Mouse (Mus musculus) lung, embryonic 16.5 days (tissue): ENCODE data around the gene Mblac2. TPM values are rescaled to one million over a fixed set of nuclear protein-coding genes. Genes with fewer than 3 reads are reported as not detected.

Source experiments
- ATAC-seq: fragments of 200-750 bp; cut with Nextera tagmentation; 2 replicates; pipeline ENCODE4 v1.8.0; 2017; ENCODE audit warnings: low read depth, mild to moderate bottlenecking, moderate library complexity
- H3K27ac ChIP-seq: fragments of 300-500 bp; sonication (generic); 2 replicates; pipeline ENCODE4 v1.5.1; 2014; ENCODE audit warnings: mild to moderate bottlenecking, control low read depth, low read length
- H3K27me3 ChIP-seq: fragments of 300-500 bp; sonication (generic); 2 replicates; pipeline ENCODE4 v1.6.1; 2014; ENCODE audit warnings: low read depth, low read length, mixed read lengths; ENCODE audit not compliant: control insufficient read depth, insufficient read depth
- H3K36me3 ChIP-seq: fragments of 300-500 bp; sonication (generic); 2 replicates; pipeline ENCODE4 v1.6.1; 2014; ENCODE audit warnings: low read length; ENCODE audit not compliant: control insufficient read depth, insufficient read depth
- H3K4me1 ChIP-seq: fragments of 300-500 bp; sonication (generic); replicated peaks from 2 replicates; pipeline ENCODE4 v1.6.1; 2014; ENCODE audit warnings: low read length, mixed read lengths; ENCODE audit not compliant: control insufficient read depth, insufficient read depth
- H3K4me2 ChIP-seq: fragments of 300-500 bp; sonication (generic); 2 replicates; pipeline ENCODE4 v1.6.1; 2014; ENCODE audit warnings: low read depth, low read length, control low read depth
- H3K4me3 ChIP-seq: fragments of 300-500 bp; sonication (generic); 2 replicates; pipeline ENCODE4 v1.5.1; 2014; ENCODE audit warnings: mild to moderate bottlenecking, low read length, control low read depth
- H3K9ac ChIP-seq: fragments of 300-500 bp; sonication (generic); 2 replicates; pipeline ENCODE4 v1.6.1; 2014; ENCODE audit warnings: low read length, control low read depth
- H3K9me3 ChIP-seq: fragments of 300-500 bp; sonication (generic); 2 replicates; pipeline ENCODE4 v1.6.1; 2016; ENCODE audit warnings: low read length; ENCODE audit not compliant: control insufficient read depth
- whole genome bisulfite sequencing: fragments of 180-500 bp; shearing (Covaris S2); extraction: QIAGEN DNeasy Blood & Tissue Kit; methylation state at CpG from one replicate; pipeline ENCODE4 v1.1.7; 2014; 5-methylcytosine and 5-hydroxymethylcytosine counted together
- polyA plus RNA-seq: library from polyadenylated mRNA; unstranded; fragments of >200 nt; fragmentation: Nextera tagmentation; extraction: Ambion mirVana; gene quantifications from 2 replicates; pipeline ENCODE4 v1.2.1, GENCODE M21; 2015

Mblac2 gene
- 6.3 and 6.6 TPM in 2 replicates for polyA plus RNA-seq

- Histone ChIP-seq H3K9ac (peak within 1 kb of the TSS; percentile 71), H3K36me3 (no peaks in the 10 kb centered on the region), H3K4me3 (peak within 1 kb of the TSS; percentile 76), H3K4me1 (peaks cover 14% of the 10 kb centered on the region; the same call in 1 of the 2 replicates), H3K27ac (peak within 1 kb of the TSS; percentile 88), H3K4me2 (peak within 1 kb of the TSS; percentile 100), H3K9me3 (no peaks in the 10 kb centered on the region), H3K27me3 (no peaks in the 10 kb centered on the region)
- ATAC-seq: peak; percentile 97
- 0% methylated on average over 58 of the region's 61 CpGs for WGBS
Measured at GRCm38 (mm10) chr13:81710775-81711545, at the start of gene Mblac2, which contains the start of gene Polr3g. Mblac2 (plus strand) TSS chr13:81711341. Polr3g (minus strand) TSS chr13:81711013.

- H3K4me1 ChIP-seq: peaks cover 6% of the 10 kb centered on the region
- H3K4me3 ChIP-seq: no peak overlapping the region
- no peak for ATAC-seq
- peaks cover 19% of the 10 kb centered on the region for H3K36me3 ChIP-seq
- WGBS: 74% methylated on average over 12 of the region's 12 CpGs
- no peak overlapping the region for H3K9ac ChIP-seq
- H3K27me3 ChIP-seq: no peaks in the 10 kb centered on the region
- H3K4me2 ChIP-seq: no peak overlapping the region
- H3K9me3 ChIP-seq: no peaks in the 10 kb centered on the region
- H3K27ac ChIP-seq: no peak overlapping the region
Measured at GRCm38 (mm10) chr13:81663566-81664330, 47.4 kb upstream of the Mblac2 start.

GRCm38 (mm10) chr13:81664331-81664698, 46.8 kb upstream of the Mblac2 start:
- H3K36me3 ChIP-seq: peaks cover 20% of the 10 kb centered on the region
- no peak for ATAC-seq

GRCm38 (mm10) chr13:81667713-81668112, 43.4 kb upstream of the Mblac2 start:
- 86% methylated on average over 5 of the region's 5 CpGs for WGBS
- Histone ChIP-seq H3K36me3 (peaks cover 28% of the 10 kb centered on the region), H3K27me3 (no peaks in the 10 kb centered on the region), H3K4me1 (peaks cover 3% of the 10 kb centered on the region; the same call in 1 of the 2 replicates), H3K9me3 (no peaks in the 10 kb centered on the region), H3K4me3 (no peak overlapping the region), H3K4me2 (no peak overlapping the region), H3K9ac (no peak overlapping the region), H3K27ac (no peak overlapping the region)
- no peak for ATAC-seq

More at GRCm38 (mm10) chr13:81664331-81664698, 46.8 kb upstream of the Mblac2 start:
- 91% methylated on average over 5 of the region's 5 CpGs for WGBS
- H3K9me3 ChIP-seq: no peaks in the 10 kb centered on the region
- H3K4me1 ChIP-seq: peaks cover 3% of the 10 kb centered on the region
- no peak overlapping the region for H3K9ac ChIP-seq
- no peak overlapping the region for H3K4me3 ChIP-seq
- no peaks in the 10 kb centered on the region for H3K27me3 ChIP-seq
- no peak overlapping the region for H3K4me2 ChIP-seq
- no peak overlapping the region for H3K27ac ChIP-seq

- H3K4me3 ChIP-seq: no peak overlapping the region
- no peak overlapping the region for H3K4me2 ChIP-seq
- no peaks in the 10 kb centered on the region for H3K4me1 ChIP-seq
- WGBS: 69% methylated on average over 8 of the region's 8 CpGs
- H3K27ac ChIP-seq: no peak overlapping the region
- H3K36me3 ChIP-seq: peaks cover 8% of the 10 kb centered on the region; the same call in 1 of the 2 replicates
- no peaks in the 10 kb centered on the region for H3K9me3 ChIP-seq
- no peak for ATAC-seq
- no peak overlapping the region for H3K9ac ChIP-seq
- H3K27me3 ChIP-seq: no peaks in the 10 kb centered on the region
Measured at GRCm38 (mm10) chr13:81675333-81675732, 35.8 kb upstream of the Mblac2 start.

GRCm38 (mm10) chr13:81683107-81683506, 28.0 kb upstream of the Mblac2 start:
- H3K4me3 ChIP-seq: no peak overlapping the region
- H3K9ac ChIP-seq: no peak overlapping the region
- no peak for ATAC-seq
- no peak overlapping the region for H3K27ac ChIP-seq
- no peaks in the 10 kb centered on the region for H3K27me3 ChIP-seq
- H3K36me3 ChIP-seq: no peaks in the 10 kb centered on the region
- no peaks in the 10 kb centered on the region for H3K4me1 ChIP-seq
- H3K4me2 ChIP-seq: no peak overlapping the region
- WGBS: 70% methylated on average over 3 of the region's 3 CpGs
- no peaks in the 10 kb centered on the region for H3K9me3 ChIP-seq

GRCm38 (mm10) chr13:81684258-81684657, 26.9 kb upstream of the Mblac2 start:
- no peaks in the 10 kb centered on the region for H3K36me3 ChIP-seq
- no peaks in the 10 kb centered on the region for H3K27me3 ChIP-seq
- no peaks in the 10 kb centered on the region for H3K9me3 ChIP-seq
- H3K27ac ChIP-seq: no peak overlapping the region
- no peak overlapping the region for H3K4me3 ChIP-seq
- WGBS: 64% methylated on average over 5 of the region's 5 CpGs
- H3K4me1 ChIP-seq: no peaks in the 10 kb centered on the region
- no peak overlapping the region for H3K4me2 ChIP-seq
- H3K9ac ChIP-seq: no peak overlapping the region
- ATAC-seq: no peak

- no peak for ATAC-seq
- H3K9me3 ChIP-seq: no peaks in the 10 kb centered on the region
- H3K27me3 ChIP-seq: no peaks in the 10 kb centered on the region
- no peaks in the 10 kb centered on the region for H3K36me3 ChIP-seq
- H3K9ac ChIP-seq: no peak overlapping the region
- H3K4me3 ChIP-seq: no peak overlapping the region
- 82% methylated on average over 3 of the region's 3 CpGs for WGBS
- H3K4me1 ChIP-seq: no peaks in the 10 kb centered on the region
- no peak overlapping the region for H3K4me2 ChIP-seq
- H3K27ac ChIP-seq: no peak overlapping the region
Measured at GRCm38 (mm10) chr13:81684884-81685283, 26.3 kb upstream of the Mblac2 start.

GRCm38 (mm10) chr13:81689587-81689986, 21.6 kb upstream of the Mblac2 start:
- Histone ChIP-seq H3K27ac (no peak overlapping the region), H3K36me3 (no peaks in the 10 kb centered on the region), H3K27me3 (no peaks in the 10 kb centered on the region), H3K9ac (no peak overlapping the region), H3K4me2 (no peak overlapping the region), H3K9me3 (no peaks in the 10 kb centered on the region), H3K4me1 (no peaks in the 10 kb centered on the region), H3K4me3 (no peak overlapping the region)
- 83% methylated on average over 3 of the region's 3 CpGs for WGBS
- ATAC-seq: no peak
